Mouse (Mus musculus): ENCODE measurements at regions not wholly inside any gene's neighbourhood (a gene's known extent, or its start where the extent isn't known, plus 50 kb on each side); places are given as distances from the start of the nearest gene placed in this dataset.
"Not testable (repeated sequence)": the region's sequence is repeated elsewhere in the genome, so short reads cannot be mapped to it uniquely, and the experiment has no call there.

DNA sequence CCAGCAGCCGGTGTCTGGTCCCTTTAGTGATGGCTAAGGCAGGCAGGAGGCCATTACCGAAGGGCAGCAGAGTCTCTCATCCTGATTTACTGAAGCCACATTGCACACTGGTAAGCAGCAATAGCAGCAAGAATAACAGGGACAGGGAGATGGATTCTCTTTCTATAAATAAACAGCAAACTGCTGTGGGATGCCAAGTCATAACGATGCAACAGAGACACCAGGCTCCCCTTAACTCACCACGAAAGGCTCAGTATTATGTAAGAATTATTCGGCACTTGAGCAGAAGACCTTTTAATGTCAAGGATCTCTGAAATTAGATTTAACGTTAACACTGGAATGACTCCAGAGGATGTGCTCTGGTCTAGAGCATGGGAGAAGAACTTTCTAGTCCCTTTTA is 202.1 kb downstream of the Ddx10 start:
- CTCF ChIA-PET: no interaction called here

DNA sequence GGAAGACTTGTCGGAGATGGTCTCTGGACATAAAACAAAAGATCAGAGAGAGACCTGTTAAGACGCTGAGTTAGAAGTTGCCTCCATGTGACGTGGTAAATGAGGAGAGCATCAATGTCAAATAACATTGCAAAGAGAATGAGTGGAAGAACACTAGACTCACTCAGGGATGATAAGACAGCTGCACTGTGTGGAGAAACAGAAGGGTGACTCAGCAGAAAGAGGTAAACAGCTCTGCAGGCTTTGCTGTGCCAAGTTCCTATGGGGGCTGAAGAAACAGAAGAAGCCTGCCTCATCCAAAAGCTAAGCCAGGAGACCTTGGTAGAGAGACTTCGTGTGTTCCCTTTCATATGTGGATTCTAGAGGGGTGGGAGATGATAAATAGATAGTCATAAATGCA is 214.1 kb downstream of the Ddx10 start:
- CTCF ChIA-PET: no interaction called here

- CTCF ChIA-PET: no interaction called here
Measured at GRCm38 (mm10) chr9:53022096-53022495, 225.8 kb downstream of the Ddx10 start.

DNA sequence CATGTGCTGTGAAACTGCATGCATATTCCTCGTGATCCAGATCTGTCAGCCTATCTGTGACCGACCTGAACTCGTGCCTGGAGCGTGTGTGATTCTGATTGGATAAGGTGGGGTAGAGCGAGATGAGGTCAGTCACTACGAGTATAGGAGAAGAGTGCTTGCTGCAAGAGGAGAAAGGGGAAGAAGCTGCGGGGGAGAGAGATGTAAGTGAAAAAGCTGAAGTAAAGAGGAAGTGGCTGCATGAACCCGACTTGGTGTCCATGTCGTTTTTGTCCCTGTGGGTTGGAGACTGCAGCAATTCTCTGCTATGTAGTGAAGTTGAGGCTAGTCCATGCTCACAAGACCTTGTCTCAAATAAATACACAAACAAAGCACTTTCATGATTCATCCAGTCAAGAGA is 237.1 kb downstream of the Ddx10 start:
- CTCF ChIA-PET: no interaction called here

DNA sequence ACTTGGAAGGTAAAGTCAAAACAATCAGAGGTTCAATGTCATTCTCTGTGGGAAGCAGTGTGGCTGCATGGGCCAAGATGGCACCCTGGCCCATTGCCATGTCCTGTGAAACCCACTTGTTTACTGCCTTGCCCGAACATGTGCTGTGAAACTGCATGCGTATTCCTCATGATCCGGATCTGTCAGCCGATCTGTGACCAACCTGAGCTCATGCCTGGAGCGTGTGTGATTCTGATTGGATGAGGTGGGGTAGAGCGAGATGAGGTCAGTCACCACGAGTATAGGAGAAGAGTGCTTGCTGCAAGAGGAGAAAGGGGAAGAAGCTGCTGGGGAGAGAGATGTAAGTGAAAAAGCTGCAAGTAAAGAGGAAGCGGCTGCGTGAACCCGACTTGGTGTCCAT is 240.5 kb downstream of the Ddx10 start:
- CTCF ChIA-PET: no interaction called here

DNA sequence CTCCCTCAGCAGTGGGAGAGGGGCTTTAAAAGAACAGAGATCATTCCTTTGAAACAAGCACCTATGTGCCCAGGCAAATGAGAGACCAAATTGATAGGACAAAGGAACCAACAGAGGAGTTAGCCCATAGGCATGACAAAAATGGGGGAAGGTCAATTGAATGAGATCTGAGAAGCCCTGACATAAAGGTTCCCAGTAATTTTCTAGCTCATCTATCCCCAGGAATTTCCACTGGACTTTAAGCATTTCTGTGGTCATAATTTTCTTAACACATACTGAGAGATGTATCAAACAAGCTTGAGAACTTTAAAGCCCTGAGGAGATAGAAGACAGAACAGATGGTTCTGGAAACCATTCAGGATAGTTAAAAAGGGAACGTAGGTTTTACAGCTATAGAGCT is 241.8 kb downstream of the Ddx10 start:
- CTCF ChIA-PET: no interaction called here

DNA sequence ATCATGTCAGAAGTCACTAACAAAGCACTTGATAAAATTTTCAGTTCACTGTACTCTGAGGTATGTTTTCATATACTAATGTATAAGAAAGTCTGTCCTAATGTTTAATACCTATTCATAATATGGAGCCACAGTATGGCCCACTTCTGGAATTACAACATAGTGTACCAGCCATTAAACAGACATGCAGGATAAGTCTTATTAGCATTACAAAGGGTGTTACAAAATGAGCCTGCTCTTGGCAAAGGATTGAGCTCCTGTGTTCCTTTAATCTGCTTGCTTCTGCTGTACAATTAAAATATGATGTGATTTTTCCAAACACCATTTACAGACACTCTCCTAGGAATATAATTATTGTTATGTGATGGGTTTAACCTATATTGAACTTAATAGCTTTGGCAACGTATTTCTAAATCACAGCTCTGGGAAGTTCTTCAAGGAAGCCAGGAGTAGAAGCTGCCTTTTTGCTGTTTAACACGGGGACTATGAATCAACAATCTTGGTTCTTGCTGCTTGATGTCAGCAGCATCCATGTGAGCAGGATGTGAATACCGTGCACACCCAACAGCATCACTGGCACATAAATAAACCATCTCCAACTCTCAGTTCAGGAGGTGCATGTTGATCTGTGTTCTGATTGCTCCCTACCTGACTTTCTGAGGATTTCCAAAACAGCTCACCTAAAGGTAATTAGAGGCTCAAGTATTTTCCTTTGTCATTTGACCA is 243.4 kb downstream of the Ddx10 start:
- CTCF ChIA-PET: no interaction called here

- CTCF ChIA-PET: no interaction called here
Measured at GRCm38 (mm10) chr9:52976041-52976440, 271.8 kb downstream of the Ddx10 start.

DNA sequence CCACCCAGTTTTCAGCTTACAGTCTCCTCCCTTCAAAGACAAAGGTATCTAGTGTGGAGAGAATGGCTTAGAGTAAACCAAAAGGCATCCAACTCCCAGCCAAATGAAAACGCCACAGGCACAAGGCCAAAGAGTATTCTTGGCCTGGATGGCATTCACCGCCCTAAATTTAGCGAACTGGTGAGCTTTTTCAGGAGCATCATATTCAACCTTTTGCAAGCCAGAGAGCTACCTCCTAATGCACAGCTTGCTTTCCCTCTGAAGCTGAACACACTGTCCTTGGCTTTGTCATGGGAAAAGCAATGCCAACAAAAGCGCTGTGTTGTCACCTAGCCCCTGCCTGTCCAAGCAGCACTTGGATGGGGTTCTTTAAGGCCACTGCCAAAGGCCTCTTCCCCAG is 282.2 kb downstream of the Ddx10 start:
- CTCF ChIA-PET: no interaction called here

DNA sequence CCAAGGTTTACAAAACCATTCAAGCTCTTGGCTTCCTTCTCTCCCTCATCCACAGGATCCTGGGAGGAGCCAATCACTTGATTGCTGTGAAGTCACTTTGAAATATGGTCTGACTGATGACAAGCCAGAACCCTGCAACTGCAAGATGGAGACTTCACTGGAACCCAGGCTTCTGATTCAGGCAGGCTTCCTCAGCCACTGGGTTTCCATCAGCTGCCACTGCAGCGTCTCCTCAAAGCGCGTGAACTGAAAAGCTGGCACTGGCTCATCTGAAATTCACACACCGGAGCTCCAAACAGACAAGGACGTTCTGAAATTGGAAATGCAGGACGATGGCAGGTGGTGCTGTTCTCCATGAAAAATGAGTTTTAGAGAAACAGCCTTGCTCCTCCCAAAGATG is 280.1 kb upstream of the AI593442 start:
- CTCF ChIA-PET: no interaction called here

- CTCF ChIA-PET: no interaction called here
Measured at GRCm38 (mm10) chr9:52957245-52957644, 277.7 kb upstream of the AI593442 start.

- CTCF ChIA-PET: no interaction called here
Measured at GRCm38 (mm10) chr9:52944081-52944480, 264.5 kb upstream of the AI593442 start.

- CTCF ChIA-PET: no interaction called here
Measured at GRCm38 (mm10) chr9:52941637-52941983, 262.0 kb upstream of the AI593442 start.

DNA sequence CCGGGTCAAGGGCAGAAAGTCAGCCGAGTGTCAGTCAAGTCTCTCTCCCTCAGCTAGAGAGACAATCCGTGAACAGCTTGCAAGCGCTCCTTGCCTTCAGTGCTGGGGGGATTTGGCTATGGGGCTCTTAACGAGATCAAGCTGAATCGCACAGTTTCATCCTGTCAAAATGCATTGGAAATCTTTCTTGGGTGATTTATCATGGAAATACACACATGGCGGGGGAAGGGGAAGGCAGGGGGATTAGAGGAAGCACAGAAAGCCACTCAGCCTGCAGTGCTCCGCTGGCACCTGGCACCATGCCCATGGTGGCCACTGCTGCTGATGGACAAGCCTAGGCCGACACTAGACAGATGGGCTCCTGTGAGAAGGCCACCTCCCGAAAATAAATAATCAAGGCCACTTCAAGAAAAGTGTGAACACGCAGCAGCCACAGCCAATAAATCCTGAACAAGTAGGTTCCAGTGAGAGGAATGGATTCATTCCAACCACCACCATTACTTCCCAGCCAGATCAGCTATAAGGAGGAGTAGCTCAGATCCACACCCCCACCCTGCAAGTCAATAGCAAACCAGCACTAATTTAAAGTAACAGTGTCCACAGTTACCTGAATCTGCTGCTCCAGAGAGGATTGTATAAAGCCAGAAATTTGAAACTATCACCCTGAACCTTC is 261.5 kb upstream of the AI593442 start:
- CTCF ChIA-PET: no interaction called here

GRCm38 (mm10) chr9:52935082-52935481 is 255.5 kb upstream of the AI593442 start:
- CTCF ChIA-PET: no interaction called here

GRCm38 (mm10) chr9:52917516-52917915 is 237.9 kb upstream of the AI593442 start:
- CTCF ChIA-PET: no interaction called here

DNA sequence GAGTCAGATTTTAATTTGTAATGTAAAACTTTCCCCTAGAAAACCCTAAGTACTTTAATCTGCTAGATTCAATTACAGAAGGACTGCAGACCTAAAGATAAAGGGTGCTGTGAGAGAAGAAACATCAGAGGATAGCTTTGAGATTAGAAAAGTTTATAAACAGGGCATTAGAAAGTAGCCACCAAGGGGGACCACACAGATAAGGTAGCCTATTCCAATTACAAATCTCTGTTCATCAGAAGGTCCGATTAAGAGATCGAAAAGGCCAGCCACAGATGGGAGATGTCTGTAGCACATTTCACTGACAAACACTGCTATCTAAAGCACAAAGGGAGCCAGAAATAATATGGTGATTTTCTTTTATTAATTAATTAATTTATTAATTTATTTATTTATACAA is 209.1 kb upstream of the AI593442 start:
- CTCF ChIA-PET: not testable (repeated sequence)

- CTCF ChIA-PET: not testable (repeated sequence)
Measured at GRCm38 (mm10) chr9:52887997-52888396, 208.4 kb upstream of the AI593442 start.

DNA sequence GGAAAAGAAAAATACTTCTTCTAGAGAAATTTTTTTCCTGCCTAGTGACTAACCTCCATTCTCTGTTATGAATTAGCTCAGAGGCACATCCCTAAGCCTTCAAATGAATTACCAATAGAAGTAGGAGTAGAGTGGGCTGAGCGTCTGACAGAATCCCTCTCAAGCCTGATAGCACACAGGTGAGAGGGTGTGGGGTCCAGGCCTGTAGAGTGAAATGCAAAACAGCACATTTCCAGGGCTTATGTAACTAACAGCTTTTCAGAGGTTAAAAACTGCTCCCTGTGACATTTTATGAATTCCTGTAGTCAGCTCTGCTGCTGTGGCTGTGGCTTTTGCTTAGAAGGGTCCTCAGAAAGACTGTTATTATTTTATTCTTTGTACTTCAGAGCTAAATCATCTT is 187.7 kb upstream of the AI593442 start:
- CTCF ChIA-PET: no interaction called here

- CTCF ChIA-PET: no interaction called here
Measured at GRCm38 (mm10) chr9:52860327-52860726, 180.7 kb upstream of the AI593442 start.

DNA sequence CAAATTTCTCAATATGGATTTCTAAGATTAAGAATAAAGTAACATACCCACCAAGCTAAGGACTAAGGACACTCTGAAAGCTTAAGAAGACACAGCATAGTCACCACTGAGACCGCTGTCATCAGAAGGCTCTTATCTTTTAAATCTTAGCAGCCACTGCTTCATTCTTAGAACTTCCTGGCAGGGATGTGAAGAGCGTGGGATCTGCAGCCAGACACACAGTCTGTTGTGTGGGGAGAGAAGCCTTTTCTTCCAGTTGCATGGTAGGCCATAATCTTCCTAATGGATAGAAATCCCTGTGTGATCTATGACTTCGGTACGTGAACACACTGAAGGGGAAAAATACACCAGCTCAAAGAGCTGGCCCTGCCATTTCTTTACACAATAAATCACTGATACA is 178.8 kb upstream of the AI593442 start:
- CTCF ChIA-PET: no interaction called here

GRCm38 (mm10) chr9:52853338-52853737 is 173.8 kb upstream of the AI593442 start:
- CTCF ChIA-PET: no interaction called here

GRCm38 (mm10) chr9:52850552-52850951 is 171.0 kb upstream of the AI593442 start:
- CTCF ChIA-PET: no interaction called here

- CTCF ChIA-PET: no interaction called here
Measured at GRCm38 (mm10) chr9:52849931-52850330, 170.4 kb upstream of the AI593442 start.

All from spleen, embryonic (tissue).